Mouse (Mus musculus) hindbrain, postnatal 0 days (tissue): ENCODE measurements around the gene Olfr1419. TPM values are rescaled to one million over a fixed set of nuclear protein-coding genes. Genes with fewer than 3 reads are reported as not detected.

Source experiments
- ATAC-seq: fragments of 200-750 bp; cut with Nextera tagmentation; 2 replicates; pipeline ENCODE4 v1.8.0; 2017; ENCODE audit warnings: mild to moderate bottlenecking, moderate TSS enrichment, moderate library complexity
- DNase-seq: peaks from one replicate; pipeline ENCODE4 v3.0.0-alpha.2; 2015; ENCODE audit warnings: low spot score
- H3K27ac ChIP-seq: fragments of 300-500 bp; sonication (generic); 2 replicates; pipeline ENCODE4 v1.5.1; 2014; ENCODE audit warnings: mild to moderate bottlenecking
- H3K27me3 ChIP-seq: fragments of 300-500 bp; sonication (generic); 2 replicates; pipeline ENCODE4 v1.6.1; 2014; ENCODE audit warnings: low read length, mixed read lengths; ENCODE audit not compliant: insufficient read depth
- H3K36me3 ChIP-seq: fragments of 300-500 bp; sonication (generic); 2 replicates; pipeline ENCODE4 v1.6.1; 2014; ENCODE audit warnings: low read length, mixed read lengths; ENCODE audit not compliant: insufficient read depth
- H3K4me1 ChIP-seq: fragments of 300-500 bp; sonication (generic); 2 replicates; pipeline ENCODE4 v1.6.1; 2014; ENCODE audit warnings: antibody characterized with exemption, low read length, mixed read lengths; ENCODE audit not compliant: insufficient read depth
- H3K4me2 ChIP-seq: fragments of 300-500 bp; sonication (generic); 2 replicates; pipeline ENCODE4 v1.6.1; 2014; ENCODE audit warnings: low read depth, mild to moderate bottlenecking, low read length, moderate library complexity, mixed read lengths
- H3K4me3 ChIP-seq: fragments of 300-500 bp; sonication (generic); 2 replicates; pipeline ENCODE4 v1.5.1; 2014; ENCODE audit warnings: low read length
- H3K9ac ChIP-seq: fragments of 300-500 bp; sonication (generic); replicated peaks from 2 replicates; pipeline ENCODE4 v1.6.1; 2014; ENCODE audit warnings: mild to moderate bottlenecking, low read length, moderate library complexity, mixed read lengths
- H3K9me3 ChIP-seq: fragments of 300-500 bp; sonication (generic); 2 replicates; pipeline ENCODE4 v1.6.1; 2016; ENCODE audit warnings: low read length, mixed read lengths
- CTCF ChIP-seq: IDR thresholded peaks from 2 replicates; pipeline ENCODE4 v1.5.1; 2016; ENCODE audit warnings: antibody characterized with exemption, control low read depth, low read depth
- WGBS: fragments of 180-500 bp; shearing (Covaris S2); extraction: QIAGEN DNeasy Blood & Tissue Kit; methylation state at CpG from one replicate; pipeline ENCODE4 v1.1.7; 2014; 5-methylcytosine and 5-hydroxymethylcytosine counted together
- microRNA-seq, 2 experiments: library from miRNA; unstranded; fragments of <30 nt; microRNA quantifications; one replicate each; pipeline ENCODE4; 2016
- polyA plus RNA-seq: library from polyadenylated mRNA; unstranded; fragments of >200 nt; fragmentation: Nextera tagmentation; extraction: Ambion mirVana; gene quantifications from 2 replicates; pipeline ENCODE4 v1.2.1, GENCODE M21; 2015
- total RNA-seq: library from RNA; depleted of rRNA; stranded (reverse); fragments of >200 nt; gene quantifications from 2 replicates; pipeline ENCODE4 v1.2.3, GENCODE M21; 2014; rRNA removed

Olfr1419 gene
- total and polyA plus RNA-seq, 2 experiments from 2014 or later, result not detected

GRCm38 (mm10) chr19:11852652-11853051 is 22.3 kb downstream of the Olfr1419 start:
- H3K4me2 ChIP-seq, result no peak overlapping the region
- H3K4me3 ChIP-seq, result no peak overlapping the region
- no peak overlapping the region for H3K27ac ChIP-seq
- ATAC-seq (no peak), DNase-seq (no peak)
- no peak overlapping the region for H3K9ac ChIP-seq
- TF ChIP-seq CTCF, result no peak
- 66% methylated on average over 4 of the region's 4 CpGs for WGBS
- no peaks in the 10 kb centered on the region for H3K9me3 ChIP-seq
- no peaks in the 10 kb centered on the region for H3K4me1 ChIP-seq
- no peaks in the 10 kb centered on the region for H3K36me3 ChIP-seq
- H3K27me3 ChIP-seq, result no peaks in the 10 kb centered on the region

GRCm38 (mm10) chr19:11846333-11846732 is 28.6 kb downstream of the Olfr1419 start:
- 76% methylated on average over 4 of the region's 4 CpGs for WGBS
- DNase-seq (no peak), ATAC-seq (no peak)
- no peaks in the 10 kb centered on the region for H3K9me3 ChIP-seq
- no peaks in the 10 kb centered on the region for H3K27me3 ChIP-seq
- H3K4me3 ChIP-seq, result no peak overlapping the region
- no peak for TF ChIP-seq CTCF
- no peak overlapping the region for H3K9ac ChIP-seq
- no peak overlapping the region for H3K27ac ChIP-seq
- no peaks in the 10 kb centered on the region for H3K4me1 ChIP-seq
- H3K36me3 ChIP-seq, result no peaks in the 10 kb centered on the region
- H3K4me2 ChIP-seq, result no peak overlapping the region

GRCm38 (mm10) chr19:11839119-11839518 is 35.8 kb downstream of the Olfr1419 start, which contains the start of gene Olfr1417:
Olfr1417 (minus strand) TSS chr19:11839219.
- no peak within 1 kb of the TSS for H3K9ac ChIP-seq
- no peaks in the 10 kb centered on the region for H3K4me1 ChIP-seq
- no peak for TF ChIP-seq CTCF
- no peak within 1 kb of the TSS for H3K27ac ChIP-seq
- no peaks in the 10 kb centered on the region for H3K27me3 ChIP-seq
- no peak within 1 kb of the TSS for H3K4me2 ChIP-seq
- H3K4me3 ChIP-seq, result no peak within 1 kb of the TSS
- H3K9me3 ChIP-seq, result no peaks in the 10 kb centered on the region
- DNase-seq, result no peak
- no peaks in the 10 kb centered on the region for H3K36me3 ChIP-seq
- no peak for ATAC-seq
- 89% methylated on average over 4 of the region's 4 CpGs for WGBS

DNA sequence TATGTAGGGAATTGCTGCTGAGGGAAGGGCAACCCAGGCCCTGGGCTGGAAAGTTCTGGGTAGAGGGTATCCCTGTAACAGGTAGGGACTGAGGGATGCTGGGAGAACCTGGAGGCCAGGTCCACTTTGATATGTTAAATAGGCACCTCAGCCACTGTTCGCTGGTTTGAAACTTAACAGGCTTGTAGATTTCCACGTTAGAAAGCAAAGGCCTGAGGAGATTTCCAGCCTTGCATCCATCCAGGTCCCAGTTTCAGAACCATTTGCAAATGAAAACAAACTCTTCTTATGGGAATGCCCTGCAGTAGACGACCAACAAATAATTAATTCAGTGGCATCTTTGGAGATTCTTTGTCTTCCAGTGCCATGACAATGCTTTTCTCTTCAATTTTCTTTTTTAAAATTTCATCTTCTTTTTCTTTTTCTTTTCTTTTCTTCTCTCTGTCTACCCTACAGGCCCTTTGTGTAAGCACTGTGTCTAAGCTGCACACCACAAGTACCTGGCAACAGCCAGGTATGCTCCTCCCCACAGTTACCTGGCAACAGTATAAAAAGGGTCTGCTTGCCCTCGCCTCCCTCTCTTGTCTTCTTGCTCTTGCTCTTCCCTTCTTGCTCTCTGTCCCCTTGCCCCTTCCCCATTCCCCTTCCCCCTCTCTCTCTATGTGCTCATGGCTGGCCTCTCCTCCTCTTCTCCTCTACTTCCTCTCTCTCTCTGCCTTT is 51.4 kb downstream of the Olfr1419 start:
- ATAC-seq (no peak), DNase-seq (no peak)
- TF ChIP-seq CTCF, result no peak
- H3K9me3 ChIP-seq, result no peaks in the 10 kb centered on the region
- H3K27ac ChIP-seq, result no peak overlapping the region
- 29% methylated on average over 4 of the region's 4 CpGs for WGBS
- no peaks in the 10 kb centered on the region for H3K27me3 ChIP-seq
- no peaks in the 10 kb centered on the region for H3K4me1 ChIP-seq
- no peaks in the 10 kb centered on the region for H3K36me3 ChIP-seq
- H3K4me2 ChIP-seq, result no peak overlapping the region
- no peak overlapping the region for H3K9ac ChIP-seq
- H3K4me3 ChIP-seq, result no peak overlapping the region

- peak overlapping the region; percentile 92 for H3K4me2 ChIP-seq
- TF ChIP-seq CTCF, result no peak
- no peak overlapping the region for H3K9ac ChIP-seq
- DNase-seq (peak; percentile 38), ATAC-seq (no peak)
- WGBS, result 33% methylated on average over 6 of the region's 6 CpGs
- H3K4me3 ChIP-seq, result peak overlapping the region; percentile 61
- H3K36me3 ChIP-seq, result no peaks in the 10 kb centered on the region
- no peak overlapping the region for H3K27ac ChIP-seq
- no peaks in the 10 kb centered on the region for H3K27me3 ChIP-seq
- H3K9me3 ChIP-seq, result no peaks in the 10 kb centered on the region
- H3K4me1 ChIP-seq, result no peaks in the 10 kb centered on the region; the same call in 1 of the 2 replicates
Observed at GRCm38 (mm10) chr19:11820211-11820610, 54.7 kb downstream of the Olfr1419 start.

- H3K36me3 ChIP-seq, result no peaks in the 10 kb centered on the region
- DNase-seq (peak; percentile 89), ATAC-seq (peak; percentile 72)
- peak; percentile 76 for TF ChIP-seq CTCF
- peak overlapping the region; percentile 92 for H3K4me2 ChIP-seq
- 1% methylated on average over 15 of the region's 15 CpGs for WGBS
- no peak overlapping the region for H3K27ac ChIP-seq
- no peaks in the 10 kb centered on the region for H3K27me3 ChIP-seq
- no peaks in the 10 kb centered on the region; the same call in 1 of the 2 replicates for H3K4me1 ChIP-seq
- H3K4me3 ChIP-seq, result peak overlapping the region; percentile 61
- H3K9me3 ChIP-seq, result no peaks in the 10 kb centered on the region
- no peak overlapping the region for H3K9ac ChIP-seq
Observed at GRCm38 (mm10) chr19:11819800-11820199, 55.1 kb downstream of the Olfr1419 start.

DNA sequence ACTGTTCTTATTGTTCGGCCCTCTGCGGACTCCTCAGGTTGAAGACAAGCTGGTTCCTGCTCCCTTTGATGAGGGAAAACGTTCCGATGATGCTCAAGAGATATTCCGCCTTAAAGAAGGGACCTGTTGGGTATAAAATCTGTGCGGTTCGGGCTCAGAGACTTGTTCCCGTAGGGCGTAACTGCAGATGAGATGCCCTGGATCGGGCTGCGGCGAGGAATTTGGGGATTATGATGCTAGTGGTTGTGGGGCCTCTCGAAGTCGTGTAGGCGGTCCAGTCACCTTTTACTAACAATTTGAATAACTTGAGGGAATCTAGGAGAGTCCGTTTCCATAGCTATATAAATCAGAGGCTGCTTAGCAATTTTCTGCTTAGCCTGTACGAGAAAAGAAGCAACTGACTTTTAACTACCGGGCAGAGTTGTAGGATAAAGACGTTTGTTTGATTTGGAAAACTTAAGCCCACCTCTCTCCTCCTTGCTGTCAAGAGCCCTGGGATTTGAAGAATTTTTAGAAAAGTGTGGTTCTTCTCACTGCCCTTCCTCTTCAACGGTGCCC is 55.7 kb downstream of the Olfr1419 start, which contains the start of gene Stx3:
Gene Stx3 (minus strand): TSS at position 261 of the 558 bp plus-strand sequence.
- no peaks in the 10 kb centered on the region for H3K27me3 ChIP-seq

More for the DNA sequence above, 55.7 kb downstream of the Olfr1419 start, which contains the start of gene Stx3:
- H3K9me3 ChIP-seq, result no peaks in the 10 kb centered on the region
- H3K4me1 ChIP-seq, result no peaks in the 10 kb centered on the region; the same call in 1 of the 2 replicates
- DNase-seq (peak; percentile 4), ATAC-seq (peak; percentile 1; the same call in 1 of the 2 replicates)
- TF ChIP-seq CTCF, result no peak
- H3K27ac ChIP-seq, result peak within 1 kb of the TSS; percentile 65
- H3K9ac ChIP-seq, result peak within 1 kb of the TSS; percentile 84
- H3K4me3 ChIP-seq, result peak within 1 kb of the TSS; percentile 61
- WGBS, result under 1% methylated on average over 20 of the region's 20 CpGs
- H3K4me2 ChIP-seq, result peak within 1 kb of the TSS; percentile 92
- no peaks in the 10 kb centered on the region for H3K36me3 ChIP-seq

Small RNAs within 50 kb of the gene (microRNA-seq; reads per million reads assigned to microRNA genes)
- gene Mir6994, result 11.5 to 15.0 reads per million in 2 experiments

Other genes starting within 250 kb of the Olfr1419 start
- gene Ms4a3, start 234.3 kb downstream of the Olfr1419 start, total RNA-seq, result not detected in 2 replicates
- not detected in 2 replicates for gene Ms4a3, start 234.3 kb downstream of the Olfr1419 start, polyA plus RNA-seq
- not detected in 2 replicates for gene Oosp2, start 214.5 kb downstream of the Olfr1419 start, total RNA-seq
- gene Oosp2, start 214.5 kb downstream of the Olfr1419 start, polyA plus RNA-seq, result not detected in 2 replicates
- not detected in 2 replicates for gene Oosp1, start 184.0 kb downstream of the Olfr1419 start, total RNA-seq
- gene Oosp1, start 184.0 kb downstream of the Olfr1419 start, polyA plus RNA-seq, result not detected in 2 replicates
- not detected in 2 replicates for gene Oosp3, start 178.1 kb downstream of the Olfr1419 start, total RNA-seq
- not detected in 2 replicates for gene Oosp3, start 178.1 kb downstream of the Olfr1419 start, polyA plus RNA-seq
- not detected in 2 replicates for gene Gif, start 127.6 kb downstream of the Olfr1419 start, total RNA-seq
- not detected in 2 replicates for gene Gif, start 127.6 kb downstream of the Olfr1419 start, polyA plus RNA-seq
- 8.8 and 14.4 TPM in 2 replicates for gene Mrpl16, start 104.7 kb downstream of the Olfr1419 start, total RNA-seq
- 54.2 and 59.1 TPM in 2 replicates for gene Mrpl16, start 104.7 kb downstream of the Olfr1419 start, polyA plus RNA-seq
- gene Stx3, start 55.7 kb downstream of the Olfr1419 start, total RNA-seq, result 9.2 and 16.0 TPM in 2 replicates
- 24.3 and 25.5 TPM in 2 replicates for gene Stx3, start 55.7 kb downstream of the Olfr1419 start, polyA plus RNA-seq
- not detected in 2 replicates for gene Olfr1417, start 35.9 kb downstream of the Olfr1419 start, total RNA-seq
- 0.19 and 0.20 TPM in 2 replicates for gene Olfr1417, start 35.9 kb downstream of the Olfr1419 start, polyA plus RNA-seq
- gene Olfr1418, start 14.0 kb downstream of the Olfr1419 start, total RNA-seq, result not detected in 2 replicates
- gene Olfr1418, start 14.0 kb downstream of the Olfr1419 start, polyA plus RNA-seq, result not detected in 2 replicates
- gene Olfr1420, start 11.5 kb upstream of the Olfr1419 start, total RNA-seq, result not detected in 2 replicates
- gene Olfr1420, start 11.5 kb upstream of the Olfr1419 start, polyA plus RNA-seq, result not detected in 2 replicates
- gene Patl1, start 37.3 kb upstream of the Olfr1419 start, total RNA-seq, result 11.1 and 12.3 TPM in 2 replicates
- gene Patl1, start 37.3 kb upstream of the Olfr1419 start, polyA plus RNA-seq, result 9.8 and 11.5 TPM in 2 replicates
- gene Osbp, start 90.8 kb upstream of the Olfr1419 start, total RNA-seq, result 25.5 and 28.0 TPM in 2 replicates
- gene Osbp, start 90.8 kb upstream of the Olfr1419 start, polyA plus RNA-seq, result 2.5 and 2.6 TPM in 2 replicates
- gene Olfr1423, start 166.2 kb upstream of the Olfr1419 start, total RNA-seq, result not detected in 2 replicates
- gene Olfr1423, start 166.2 kb upstream of the Olfr1419 start, polyA plus RNA-seq, result not detected in 2 replicates
- not detected in 2 replicates for gene Olfr1424, start 187.6 kb upstream of the Olfr1419 start, total RNA-seq
- not detected in 2 replicates for gene Olfr1424, start 187.6 kb upstream of the Olfr1419 start, polyA plus RNA-seq
- not detected in 2 replicates for gene Olfr1425, start 202.6 kb upstream of the Olfr1419 start, total RNA-seq
- not detected in 2 replicates for gene Olfr1425, start 202.6 kb upstream of the Olfr1419 start, polyA plus RNA-seq
- not detected in 2 replicates for gene Olfr1426, start 216.9 kb upstream of the Olfr1419 start, total RNA-seq
- gene Olfr1426, start 216.9 kb upstream of the Olfr1419 start, polyA plus RNA-seq, result not detected in 2 replicates
- not detected in 2 replicates for gene Olfr1427, start 228.2 kb upstream of the Olfr1419 start, total RNA-seq
- not detected in 2 replicates for gene Olfr1427, start 228.2 kb upstream of the Olfr1419 start, polyA plus RNA-seq
- not detected in 2 replicates for gene Olfr1428, start 240.8 kb upstream of the Olfr1419 start, total RNA-seq
- not detected in 2 replicates for gene Olfr1428, start 240.8 kb upstream of the Olfr1419 start, polyA plus RNA-seq
- not detected in 2 replicates for gene Olfr76, start 248.1 kb upstream of the Olfr1419 start, total RNA-seq
- gene Olfr76, start 248.1 kb upstream of the Olfr1419 start, polyA plus RNA-seq, result not detected in 2 replicates